Mouse (Mus musculus): ENCODE measurements around the gene Pet100. TPM values are rescaled to one million over a fixed set of nuclear protein-coding genes. Genes with fewer than 3 reads are reported as not detected.

The Pet100 gene
- total RNA-seq, 2 experiments from 2014 or later, result 76.0 to 76.5 TPM

DNA sequence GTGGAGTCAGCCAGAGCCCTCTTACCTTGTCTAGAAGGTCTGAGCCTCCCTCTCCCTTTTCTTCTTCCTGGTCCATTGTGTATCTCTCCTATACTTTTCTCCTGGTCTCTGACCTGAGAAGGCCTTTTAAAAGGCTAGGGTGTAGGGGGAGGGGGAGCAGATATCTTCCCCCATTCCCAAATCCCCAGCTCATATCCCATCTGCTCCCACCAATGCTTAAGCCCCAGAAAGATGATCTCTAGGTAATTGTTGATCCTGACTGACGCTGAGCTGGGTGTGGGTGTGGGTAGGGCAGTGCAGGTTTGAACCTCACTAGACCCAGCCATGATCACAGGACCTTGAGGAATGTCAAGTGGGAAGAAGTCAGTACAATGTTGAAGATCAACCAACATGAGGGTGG, 4.1 kb downstream of the Pet100 start, which contains the start of gene Pcp2:
Gene Pcp2 (minus strand): TSS at position 101 of the 400 bp plus-strand sequence.
- DNase-seq, result no peak

DNA sequence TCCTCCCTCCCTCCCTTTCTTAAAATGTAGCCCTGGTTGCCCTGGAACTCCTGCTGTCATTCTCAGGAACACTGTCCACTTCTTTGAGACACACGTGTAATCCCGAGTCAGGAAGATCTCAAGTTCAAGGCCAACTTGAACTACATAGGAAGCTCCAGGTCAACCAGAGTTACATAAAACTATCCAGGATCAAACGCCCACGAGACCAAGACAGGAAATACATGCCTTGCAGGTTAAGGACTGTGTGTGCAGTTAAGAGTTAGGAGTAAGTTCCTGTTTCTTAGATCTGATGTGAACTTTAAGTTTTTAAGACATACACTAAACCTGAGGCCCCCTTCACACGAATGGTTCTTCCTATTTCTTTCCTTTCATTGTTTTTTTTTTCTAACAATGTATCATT, 5.6 kb downstream of the Pet100 start:
- DNase-seq, result no peak

DNA sequence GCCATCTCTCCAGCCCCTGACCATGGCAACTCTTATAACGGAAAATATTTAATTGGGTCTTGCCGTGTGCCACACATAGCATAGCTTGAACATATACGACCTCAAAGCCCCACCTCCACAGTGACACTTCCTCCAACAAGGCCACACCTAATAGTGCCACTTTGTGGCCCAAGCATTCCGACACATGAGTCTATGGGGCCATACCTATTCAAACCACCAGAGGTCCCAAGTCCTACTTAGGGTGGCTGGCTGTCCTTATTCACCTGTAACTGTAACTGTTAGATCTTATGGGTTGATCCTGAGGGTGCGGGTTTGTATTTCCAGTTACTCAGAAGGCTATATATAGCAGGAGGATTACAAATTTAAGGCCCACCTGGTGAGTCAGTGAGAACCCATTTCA, 6.7 kb downstream of the Pet100 start:
- no peak for DNase-seq

DNA sequence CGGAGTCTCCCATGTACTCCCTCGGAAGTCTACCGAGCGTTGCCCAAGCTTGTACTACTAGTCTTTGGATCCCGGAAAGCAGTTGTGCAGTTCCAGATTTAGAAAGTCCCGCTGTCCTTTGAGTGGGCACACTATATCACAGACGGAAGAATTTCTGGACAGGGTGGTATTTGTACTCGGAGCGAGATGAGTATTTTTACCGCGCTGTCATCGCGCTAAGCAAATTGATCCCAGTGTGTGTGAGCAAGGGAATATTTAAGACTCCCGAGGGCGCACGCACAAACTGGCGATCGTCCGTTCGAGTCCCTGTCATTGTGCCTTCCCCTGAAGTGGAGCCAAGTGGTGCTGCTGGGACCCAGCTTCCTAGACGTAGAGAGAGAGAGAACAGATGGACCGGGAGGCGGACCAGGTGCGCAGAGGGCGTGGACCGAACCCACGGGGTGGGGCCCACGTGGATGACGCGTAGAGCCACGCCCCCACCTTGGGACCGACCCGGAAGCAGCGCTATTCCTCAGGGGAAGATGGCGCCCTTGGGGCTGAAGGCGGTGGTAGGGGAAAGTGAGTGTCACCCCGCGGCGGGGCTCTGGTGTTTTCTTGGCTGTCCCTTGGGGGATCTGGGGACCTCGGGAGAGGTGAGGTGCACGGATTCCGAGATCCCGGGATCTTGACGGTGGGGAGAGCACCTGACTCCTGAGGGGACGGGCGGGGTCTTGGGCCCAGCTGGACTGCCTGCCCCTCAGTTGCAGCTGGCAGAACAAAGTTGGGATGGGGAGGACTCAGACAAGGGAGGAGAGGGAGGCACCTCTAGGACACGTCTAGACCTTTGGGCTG, 9.5 kb downstream of the Pet100 start, which contains the start of gene Stxbp2:
Gene Stxbp2 (plus strand): TSS at position 309 of the 831 bp plus-strand sequence.
- DNase-seq, result no peak

DNA sequence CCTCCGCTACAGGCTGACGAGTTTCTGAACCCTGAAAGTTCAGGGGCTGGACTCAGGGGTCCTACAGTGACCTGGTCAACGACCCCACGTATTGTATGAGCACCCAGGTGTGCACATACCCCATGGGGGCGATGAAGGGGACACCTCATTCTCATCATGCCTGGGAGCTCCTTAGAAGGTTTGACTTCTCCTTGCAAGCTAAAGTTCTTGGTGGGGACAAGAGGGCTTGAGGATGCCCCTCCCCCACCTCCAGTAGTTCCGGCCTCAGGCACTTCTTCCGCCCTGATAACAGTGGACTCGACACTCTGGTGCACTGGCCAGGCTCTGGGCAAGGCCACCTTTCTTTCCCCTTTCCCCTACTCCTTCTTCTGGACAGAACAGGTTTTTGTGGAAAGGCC, 10.1 kb downstream of the Pet100 start:
- no peak for DNase-seq

DNA sequence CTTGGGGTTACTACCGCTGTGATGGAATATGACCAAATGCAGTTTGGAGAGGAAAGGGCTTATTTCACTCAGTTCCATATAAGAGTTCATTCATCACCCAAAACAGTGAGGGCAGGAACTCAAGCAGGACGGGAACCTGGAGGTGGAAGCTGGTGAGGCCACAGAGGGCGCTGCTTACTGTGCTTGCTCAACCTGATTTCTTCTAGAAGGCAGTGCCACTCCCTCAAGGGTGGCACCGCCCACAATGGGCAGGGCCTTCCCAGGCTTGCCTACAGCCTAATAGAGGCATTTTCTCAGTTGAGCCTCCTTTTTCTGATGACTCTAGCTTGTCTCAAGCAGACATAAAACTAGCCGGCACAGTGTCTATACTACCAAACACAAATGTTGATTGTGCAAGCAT, 24.5 kb downstream of the Pet100 start:
- DNase-seq, result no peak

DNA sequence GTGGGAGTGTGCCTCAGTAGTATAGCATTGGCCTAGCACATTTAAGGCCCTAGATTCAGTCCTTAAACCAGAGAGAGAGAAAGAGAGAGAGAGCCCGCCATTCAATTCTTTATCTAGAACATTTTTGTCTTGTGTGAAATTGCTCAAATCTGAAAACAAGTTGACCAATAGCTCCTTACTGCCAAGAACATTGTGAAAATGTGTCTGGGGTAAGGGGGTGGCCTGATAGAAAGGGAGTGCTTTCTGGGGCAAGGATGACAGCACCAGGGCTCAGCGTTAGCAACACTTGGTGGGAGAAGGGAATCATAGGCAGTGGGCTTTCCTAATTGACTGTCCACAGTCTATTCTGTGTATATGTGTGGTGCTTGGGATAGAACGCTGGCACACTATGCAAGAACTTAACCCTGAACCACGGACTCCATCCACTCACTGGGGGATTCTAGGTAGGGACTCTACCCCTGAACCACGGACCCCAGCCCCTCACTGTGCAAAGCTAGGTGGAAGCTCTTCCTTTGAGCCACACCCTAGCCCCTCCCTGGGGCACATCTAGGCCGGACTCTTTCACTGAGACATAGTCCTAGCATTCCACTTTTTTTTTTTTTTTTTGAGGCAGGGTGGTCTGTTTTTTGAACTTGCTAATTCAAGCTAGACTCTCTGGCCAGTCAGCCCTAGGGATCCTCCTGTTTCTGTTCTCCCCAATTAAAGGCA, 25.6 kb downstream of the Pet100 start:
- no peak for DNase-seq

DNA sequence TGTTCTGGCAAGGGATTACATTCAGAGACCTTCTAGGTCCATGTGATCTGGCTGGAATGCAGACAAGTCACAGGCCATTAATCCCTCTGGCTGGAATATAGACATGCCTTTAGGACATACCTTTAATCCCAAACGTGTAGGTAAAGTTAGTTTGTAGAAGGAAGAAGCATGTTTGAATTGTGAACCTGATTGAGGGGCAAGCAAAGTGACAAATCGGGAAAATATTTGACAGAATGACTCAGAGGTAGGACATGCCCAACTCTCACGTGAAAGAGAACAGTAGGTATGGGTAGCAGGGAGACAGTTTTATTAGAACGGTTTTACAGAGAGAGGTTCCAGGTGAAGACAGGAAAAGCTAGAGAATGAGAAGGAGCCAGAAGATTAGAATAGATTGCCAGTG, 26.2 kb downstream of the Pet100 start:
- no peak for DNase-seq

DNA sequence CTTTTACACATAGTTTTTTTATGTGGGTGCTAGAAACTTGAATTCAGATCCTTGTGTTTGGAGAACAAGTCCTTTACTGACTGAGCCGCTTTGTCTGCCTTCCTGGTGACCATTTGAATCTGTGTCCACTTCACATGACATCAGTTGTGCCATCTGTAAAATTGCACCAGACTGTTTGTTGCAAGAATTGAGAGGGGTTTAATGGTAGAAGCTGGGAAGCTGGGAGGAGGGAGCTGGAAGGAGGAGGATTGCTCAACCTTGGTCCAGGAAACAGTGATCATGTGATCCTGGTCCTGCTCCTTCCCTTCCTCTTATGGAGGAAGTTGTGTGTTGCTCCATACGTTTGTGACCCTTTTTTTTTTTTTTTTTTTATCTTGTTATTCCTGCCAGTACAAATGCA, 26.9 kb downstream of the Pet100 start:
- no peak for DNase-seq

DNA sequence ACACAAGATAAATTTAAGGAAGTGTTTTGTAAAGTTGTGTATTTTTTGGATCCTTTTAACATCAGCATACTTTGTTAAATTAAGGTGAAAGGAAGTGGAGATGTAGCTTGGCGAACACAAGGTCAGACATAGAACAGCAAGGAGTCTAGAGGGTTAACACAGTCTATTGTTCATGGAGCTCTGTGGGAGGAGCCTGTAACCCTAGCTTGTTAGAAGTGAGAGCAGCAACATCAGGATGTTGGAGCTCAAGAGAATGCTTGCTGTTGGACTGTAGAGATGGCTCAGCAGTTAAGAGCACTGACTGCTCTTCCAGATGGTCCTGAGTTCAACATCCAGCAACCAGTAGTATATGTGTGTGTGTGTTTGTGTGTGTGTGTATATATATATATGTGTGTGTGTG, 27.6 kb downstream of the Pet100 start:
- no peak for DNase-seq

DNA sequence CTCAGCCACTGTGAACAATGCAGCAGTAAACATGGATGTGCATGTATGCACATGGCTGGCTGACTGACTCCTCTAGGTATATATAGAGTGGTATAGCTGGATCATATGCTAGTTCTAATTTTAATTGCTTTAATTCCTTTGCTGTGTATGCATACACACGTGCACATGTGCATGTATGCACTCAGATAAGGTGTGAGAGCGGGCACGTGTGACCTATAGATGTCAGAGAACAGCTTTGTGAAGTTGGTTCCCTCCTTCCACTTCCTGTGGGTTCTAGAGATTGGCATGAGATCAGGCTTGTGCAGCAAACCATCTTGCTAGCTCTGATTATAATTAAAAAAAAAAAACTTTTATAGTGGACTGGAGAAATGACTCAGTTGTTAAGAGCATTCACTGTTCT, 31.5 kb downstream of the Pet100 start:
- no peak for DNase-seq

DNA sequence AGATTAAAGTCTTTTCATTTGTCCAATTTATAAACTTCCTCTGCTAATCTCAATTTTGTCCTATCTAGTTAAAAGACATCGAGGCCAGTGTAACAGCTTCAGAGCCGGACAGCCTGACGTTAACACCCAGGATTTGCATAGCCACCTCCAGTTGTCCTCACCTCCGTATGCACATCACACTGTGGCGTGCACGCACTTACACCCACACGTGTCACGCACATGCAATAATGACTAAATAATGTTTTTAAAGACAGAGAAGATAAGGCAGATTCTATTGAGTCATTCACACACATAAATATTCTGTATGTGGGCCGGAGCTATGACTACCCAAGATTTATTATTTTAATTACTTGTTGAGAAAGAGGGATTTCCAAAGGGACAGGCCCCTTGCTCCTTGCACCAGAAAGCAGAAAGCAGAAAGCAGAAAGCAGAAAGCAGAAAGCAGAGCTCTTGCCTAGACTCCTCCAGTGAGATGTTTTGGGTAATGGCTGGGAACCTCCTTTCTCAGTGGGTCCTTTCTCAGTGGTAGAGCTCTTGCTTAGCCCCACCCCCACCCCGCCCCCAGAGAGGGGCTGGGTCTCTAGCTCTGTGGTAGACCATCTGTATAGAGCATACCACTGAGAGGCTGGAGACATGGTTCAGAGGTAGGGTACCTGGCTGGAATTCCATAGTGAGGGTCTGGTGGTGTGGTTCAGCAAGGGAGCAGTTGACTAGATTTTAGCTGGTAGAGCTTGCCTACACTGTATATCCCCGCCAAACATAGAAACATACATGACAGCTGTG, 33.6 kb downstream of the Pet100 start:
- no peak for DNase-seq

DNA sequence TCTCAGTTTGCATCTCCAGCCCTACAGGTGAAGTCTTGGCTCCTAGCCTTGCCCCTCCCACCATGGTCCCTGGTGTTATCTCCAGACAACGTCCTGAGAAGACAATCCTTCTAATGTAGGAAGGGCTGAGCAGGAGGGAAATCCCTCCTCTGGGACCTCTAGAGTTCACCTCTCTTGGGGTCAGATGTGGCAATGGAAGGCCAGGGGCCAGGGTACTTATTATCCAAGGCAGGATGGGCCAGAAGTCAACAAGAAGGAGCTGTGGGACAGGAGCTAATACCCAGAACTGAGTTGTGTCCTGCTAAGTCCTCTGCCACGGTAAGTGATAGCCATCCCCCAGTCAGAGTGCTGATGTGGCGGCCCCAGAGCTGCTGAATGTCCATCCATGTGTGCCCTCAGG, 34.2 kb downstream of the Pet100 start, which contains the start of gene Retn:
Gene Retn (plus strand): TSS at position 245 of the 400 bp plus-strand sequence.
- no peak for DNase-seq

DNA sequence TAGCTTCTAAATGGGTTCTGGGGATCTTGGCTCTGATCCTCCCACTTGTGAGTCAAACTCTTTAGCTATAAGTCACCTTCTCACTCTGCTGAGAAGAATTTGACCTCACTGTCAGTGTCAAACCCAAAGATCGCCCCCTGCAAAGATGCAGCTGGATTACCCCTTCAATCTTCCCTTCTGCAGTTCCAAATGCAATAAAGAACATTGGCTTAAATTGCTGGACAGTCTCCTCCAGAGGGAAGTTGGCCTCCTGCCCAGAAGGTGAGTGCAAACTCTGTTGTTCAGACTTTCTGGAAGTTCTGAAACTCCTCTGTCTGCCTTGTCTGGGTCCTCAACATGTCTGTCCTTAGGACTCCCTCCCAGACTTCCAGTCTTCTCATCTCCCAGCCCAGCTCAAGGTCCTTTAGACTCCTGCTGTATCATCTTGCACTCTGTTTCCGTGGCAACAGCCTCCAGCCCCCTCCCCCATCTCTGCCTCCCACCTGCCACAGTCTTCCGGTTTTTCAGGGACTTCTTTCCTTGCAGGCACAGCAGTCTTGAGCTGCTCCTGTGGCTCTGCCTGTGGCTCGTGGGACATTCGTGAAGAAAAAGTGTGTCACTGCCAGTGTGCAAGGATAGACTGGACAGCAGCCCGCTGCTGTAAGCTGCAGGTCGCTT, 35.5 kb downstream of the Pet100 start:
- DNase-seq, result no peak

DNA sequence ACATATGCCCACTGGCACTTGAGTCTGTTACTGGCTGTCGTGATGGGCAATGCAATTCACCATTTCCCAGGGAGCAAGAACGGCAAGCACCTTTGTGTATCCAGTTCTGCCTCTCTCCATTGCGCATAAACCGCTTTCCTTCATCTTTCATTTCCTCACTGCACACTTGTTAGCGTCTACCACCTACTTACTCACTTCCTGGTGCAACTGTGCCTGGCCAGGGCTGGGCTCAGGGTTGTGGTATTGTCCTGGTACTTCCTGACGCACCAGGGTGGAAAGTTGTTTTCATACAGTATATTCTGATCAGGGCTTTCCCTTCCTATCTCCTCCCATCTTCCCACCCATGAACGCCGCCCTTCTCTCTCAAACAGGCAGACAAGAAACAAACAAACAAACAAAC, 39.5 kb downstream of the Pet100 start:
- DNase-seq, result no peak

DNA sequence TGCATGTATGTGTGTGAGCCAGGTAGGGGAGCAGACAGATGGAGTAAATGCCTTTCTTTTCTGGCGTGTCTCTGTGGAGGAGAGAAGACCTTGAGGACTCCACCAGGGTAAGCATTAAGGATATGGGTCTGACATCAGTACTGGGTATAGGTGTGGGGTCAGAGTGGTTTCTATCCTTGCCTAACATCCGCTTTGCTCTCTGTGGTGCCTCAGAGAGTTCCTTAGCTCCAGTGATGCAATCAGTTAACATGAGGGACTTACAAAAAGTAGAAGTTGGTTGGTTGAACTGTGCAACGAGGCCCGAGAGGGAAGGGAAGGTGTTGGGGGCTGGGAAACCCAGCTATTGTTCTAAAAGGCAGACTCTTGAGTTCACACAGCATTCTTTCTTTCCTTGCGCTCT, 43.1 kb downstream of the Pet100 start:
- DNase-seq, result no peak

DNA sequence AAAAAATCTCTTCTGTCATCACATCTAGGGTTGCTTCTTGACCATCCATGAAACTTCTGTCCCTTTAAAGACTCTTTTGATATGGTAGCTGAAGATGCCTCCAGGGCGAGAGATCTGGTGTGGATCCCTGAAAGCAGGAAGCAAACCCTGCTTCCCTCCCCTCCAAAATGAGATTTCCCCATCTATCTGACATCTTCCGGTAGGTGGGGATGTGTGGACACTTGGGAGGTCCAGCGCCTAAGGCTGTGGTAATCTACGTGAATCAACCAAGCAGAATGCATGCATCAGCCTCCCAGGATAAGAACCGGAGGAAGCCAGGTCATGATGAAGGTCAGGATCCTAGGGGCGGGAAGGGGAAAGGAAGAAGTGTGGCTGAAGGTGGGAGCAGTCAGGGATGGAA, 44.2 kb downstream of the Pet100 start, which contains the start of gene Mcemp1:
Gene Mcemp1 (plus strand): TSS at position 248 of the 400 bp plus-strand sequence.
- no peak for DNase-seq

DNA sequence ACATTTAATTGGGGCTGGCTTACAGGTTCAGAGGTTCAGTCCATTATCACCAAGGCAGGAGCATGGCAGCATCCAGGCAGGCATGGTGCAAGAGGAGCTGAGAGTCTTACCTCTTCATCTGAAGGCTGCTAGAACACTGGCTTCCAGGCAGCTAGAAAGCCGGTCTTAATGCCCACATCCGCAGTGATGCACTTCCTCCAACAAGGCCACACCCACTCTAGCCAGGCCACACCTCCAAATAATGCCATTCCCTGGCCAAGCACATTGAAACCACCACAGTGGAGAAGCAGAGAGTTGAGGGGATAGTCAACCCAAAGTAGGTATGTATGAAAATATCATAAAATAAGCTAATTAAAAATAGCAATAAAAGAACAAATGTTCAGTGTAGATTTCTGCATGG, 49.0 kb downstream of the Pet100 start:
- DNase-seq, result no peak

DNA sequence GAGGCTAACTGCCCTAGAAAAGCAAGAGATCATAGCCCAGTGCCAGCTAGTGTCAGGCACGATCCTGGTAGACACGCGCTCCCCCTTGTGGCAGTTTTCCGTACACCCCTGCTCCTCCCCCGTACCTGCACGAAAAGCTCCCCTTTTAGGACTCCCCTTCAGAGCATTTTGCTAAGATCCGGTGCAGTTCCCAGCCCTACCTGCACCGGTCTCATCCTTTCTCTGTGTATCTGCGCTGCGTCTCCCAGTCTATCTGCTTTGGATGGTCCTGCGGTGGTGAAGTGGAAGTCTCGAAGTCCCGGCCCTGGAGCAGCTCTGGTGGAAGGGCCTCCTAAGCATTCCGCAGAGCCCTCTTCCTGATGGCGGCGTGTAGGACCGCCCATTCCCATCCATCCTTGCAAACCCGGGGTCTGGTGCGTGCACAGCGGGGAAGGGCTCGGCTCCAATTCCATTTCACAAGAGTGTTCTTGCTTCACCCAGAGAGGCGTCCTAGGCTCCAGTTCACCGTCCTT, 50.7 kb downstream of the Pet100 start, which contains the start of gene Fcor:
Gene Fcor (minus strand): TSS at position 383 of the 512 bp plus-strand sequence.
- peak; percentile 84 for DNase-seq

DNA sequence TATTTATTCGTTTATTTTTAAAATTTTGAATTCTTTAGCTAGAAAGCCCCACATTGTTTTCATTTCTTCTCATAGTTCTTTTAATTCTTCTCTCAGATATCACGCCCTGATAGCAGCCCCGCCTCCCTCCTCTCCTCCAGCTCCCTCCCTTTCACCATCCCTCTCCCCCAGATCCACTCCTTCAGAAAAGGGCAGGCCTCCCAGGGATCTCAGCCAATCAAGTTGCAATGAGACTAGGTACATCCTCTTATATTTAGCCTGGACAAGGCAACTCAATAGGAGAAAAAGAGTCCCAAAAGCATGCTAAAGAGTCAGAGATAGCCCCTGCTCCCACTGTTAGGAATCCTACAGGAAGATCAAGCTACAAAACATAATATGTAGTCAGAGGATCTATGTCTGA, 53.3 kb downstream of the Pet100 start:
- DNase-seq, result no peak
